Mouse (Mus musculus): ENCODE measurements around the gene Ssr2.

The Ssr2 gene

GRCm38 (mm10) chr3:88542486-88542885 is 33.2 kb upstream of the Ssr2 start:
- no peak for DNase-seq

- DNase-seq: peak; percentile 34
These were observed 32.5 kb upstream of the Ssr2 start for GRCm38 (mm10) chr3:88543174-88543573.

GRCm38 (mm10) chr3:88543651-88544410 is 31.8 kb upstream of the Ssr2 start:
- DNase-seq: no peak

- peak; percentile 37 for DNase-seq
These were observed 31.2 kb upstream of the Ssr2 start for GRCm38 (mm10) chr3:88544514-88544913.

- DNase-seq: peak; percentile 36
These were observed 30.6 kb upstream of the Ssr2 start for GRCm38 (mm10) chr3:88544955-88545591.

- DNase-seq: peak; percentile 38
These were observed 28.8 kb upstream of the Ssr2 start for GRCm38 (mm10) chr3:88546674-88547418.

GRCm38 (mm10) chr3:88548180-88548917 is 27.3 kb upstream of the Ssr2 start, which contains the start of gene Rab25:
TSS of gene Rab25 (minus strand) at chr3:88548300.
- DNase-seq: peak; percentile 47

- DNase-seq: peak; percentile 41
These were observed 24.1 kb upstream of the Ssr2 start for GRCm38 (mm10) chr3:88551586-88551985.

GRCm38 (mm10) chr3:88552082-88552645 is 23.5 kb upstream of the Ssr2 start:
- peak; percentile 66 for DNase-seq

GRCm38 (mm10) chr3:88552676-88553524 is 22.8 kb upstream of the Ssr2 start, which contains the start of gene Lamtor2:
TSS of gene Lamtor2 (minus strand) at chr3:88553074.
- peak; percentile 98 for DNase-seq

GRCm38 (mm10) chr3:88553525-88553879 is 22.2 kb upstream of the Ssr2 start, which contains the start of gene Ubqln4:
TSS of gene Ubqln4 (plus strand) at chr3:88553758.
- DNase-seq: no peak

GRCm38 (mm10) chr3:88553880-88554586 is 21.6 kb upstream of the Ssr2 start:
- DNase-seq: peak; percentile 88

- no peak for DNase-seq
These were observed 20.5 kb upstream of the Ssr2 start for GRCm38 (mm10) chr3:88555069-88555605.

GRCm38 (mm10) chr3:88555731-88556130 is 19.9 kb upstream of the Ssr2 start:
- DNase-seq: peak; percentile 50

GRCm38 (mm10) chr3:88556616-88557015 is 19.1 kb upstream of the Ssr2 start:
- DNase-seq: no peak

- DNase-seq: no peak
These were observed 16.1 kb upstream of the Ssr2 start for GRCm38 (mm10) chr3:88559596-88559995.

GRCm38 (mm10) chr3:88561989-88562388 is 13.7 kb upstream of the Ssr2 start:
- no peak for DNase-seq

- DNase-seq: no peak
These were observed 12.2 kb upstream of the Ssr2 start for GRCm38 (mm10) chr3:88563442-88563841.

- no peak for DNase-seq
These were observed 11.7 kb upstream of the Ssr2 start for GRCm38 (mm10) chr3:88563966-88564365.

- no peak for DNase-seq
These were observed 9.6 kb upstream of the Ssr2 start for GRCm38 (mm10) chr3:88566116-88566515.

Measured in cerebellum, adult 11-12 months (tissue).